Mouse (Mus musculus): ENCODE measurements at regions not wholly inside any gene's neighbourhood (a gene's known extent, or its start where the extent isn't known, plus 50 kb on each side); places are given as distances from the start of the nearest gene placed in this dataset.

GRCm38 (mm10) chr15:92840035-92840434, 434.9 kb downstream of the Gxylt1 start:
- TF ChIP-seq CTCF (IDR thresholded peaks at IDR 0.05; ENCODE audit: borderline replicate concordance, control insufficient read depth, extremely low read depth, insufficient read depth, low read length, poor library complexity): no peak
- no peak for TF ChIP-seq POLR2A (IDR thresholded peaks at IDR 0.05; ENCODE audit: control insufficient read depth, extremely low read depth, insufficient read depth, low read length, poor library complexity)
- Histone ChIP-seq H3K4me3 (ENCODE audit: control insufficient read depth, insufficient read depth, low read length) (no peak overlapping the region), H3K27me3 (ENCODE audit: control insufficient read depth, insufficient read depth, low read length) (no peaks in the 10 kb centered on the region), H3K4me1 (replicated peaks; ENCODE audit: control insufficient read depth, insufficient read depth, low read length) (no peaks in the 10 kb centered on the region), H3K36me3 (ENCODE audit: control insufficient read depth, insufficient read depth, low read length) (no peaks in the 10 kb centered on the region), H3K27ac (ENCODE audit: control insufficient read depth, insufficient read depth, low read length) (no peak overlapping the region)
- no peak for DNase-seq
- 83% methylated on average over 5 of the region's 5 CpGs for WGBS

DNA sequence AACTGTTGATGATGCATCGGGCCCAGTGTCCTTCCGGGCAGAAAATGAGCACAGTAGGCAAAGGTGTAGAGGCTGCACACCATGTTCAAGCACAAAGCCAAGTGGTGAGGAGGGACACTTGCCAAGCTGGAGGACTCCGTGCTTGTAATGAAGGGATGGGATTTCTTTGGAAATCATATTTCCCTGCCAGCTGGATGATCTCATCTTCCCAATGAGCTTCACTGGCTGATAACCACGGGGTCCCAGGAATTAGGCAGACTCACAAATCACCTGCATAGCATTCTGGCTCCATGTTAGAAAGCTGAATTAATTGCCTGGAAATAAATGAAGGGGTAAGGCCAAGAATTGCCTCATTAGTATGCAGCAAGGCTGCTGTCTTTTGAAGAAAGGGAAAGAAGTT, 435.4 kb downstream of the Gxylt1 start:
- H3K4me1 ChIP-seq (replicated peaks; ENCODE audit: control insufficient read depth, insufficient read depth, low read length): no peaks in the 10 kb centered on the region
- no peak for DNase-seq
- no peak overlapping the region for H3K4me3 ChIP-seq (ENCODE audit: control insufficient read depth, insufficient read depth, low read length)
- 81% methylated on average over 4 of the region's 4 CpGs for WGBS
- TF ChIP-seq CTCF (IDR thresholded peaks at IDR 0.05; ENCODE audit: borderline replicate concordance, control insufficient read depth, extremely low read depth, insufficient read depth, low read length, poor library complexity): no peak
- no peak for TF ChIP-seq POLR2A (IDR thresholded peaks at IDR 0.05; ENCODE audit: control insufficient read depth, extremely low read depth, insufficient read depth, low read length, poor library complexity)
- no peak overlapping the region for H3K27ac ChIP-seq (ENCODE audit: control insufficient read depth, insufficient read depth, low read length)
- no peaks in the 10 kb centered on the region for H3K27me3 ChIP-seq (ENCODE audit: control insufficient read depth, insufficient read depth, low read length)
- H3K36me3 ChIP-seq (ENCODE audit: control insufficient read depth, insufficient read depth, low read length): no peaks in the 10 kb centered on the region

DNA sequence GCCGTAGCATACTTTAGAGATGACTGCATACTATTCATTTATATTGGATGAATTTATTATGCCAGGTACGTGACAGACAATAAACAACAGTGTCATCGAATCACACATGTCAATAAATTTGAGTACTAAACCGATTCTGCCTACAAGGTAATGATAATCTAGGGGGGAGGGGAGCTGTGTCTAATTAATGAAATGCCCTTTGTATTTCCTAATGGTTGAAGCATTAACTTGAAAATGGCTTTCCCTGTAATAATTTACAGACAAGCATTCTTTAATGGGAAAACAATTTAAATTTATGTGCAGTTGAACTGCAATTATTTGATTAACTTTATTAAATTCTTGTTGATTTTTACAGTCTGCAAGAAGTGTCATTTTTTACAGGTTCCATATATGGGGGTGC, 429.5 kb downstream of the Pdzrn4 start:
- DNase-seq: no peak
- Histone ChIP-seq H3K4me3 (ENCODE audit: control insufficient read depth, insufficient read depth, low read length) (no peak overlapping the region), H3K27ac (ENCODE audit: control insufficient read depth, insufficient read depth, low read length) (no peak overlapping the region), H3K36me3 (ENCODE audit: control insufficient read depth, insufficient read depth, low read length) (no peaks in the 10 kb centered on the region), H3K4me1 (replicated peaks; ENCODE audit: control insufficient read depth, insufficient read depth, low read length) (no peaks in the 10 kb centered on the region), H3K27me3 (ENCODE audit: control insufficient read depth, insufficient read depth, low read length) (no peaks in the 10 kb centered on the region)
- 91% methylated on average over 4 of the region's 4 CpGs for WGBS
- no peak for TF ChIP-seq CTCF (IDR thresholded peaks at IDR 0.05; ENCODE audit: borderline replicate concordance, control insufficient read depth, extremely low read depth, insufficient read depth, low read length, poor library complexity)
- TF ChIP-seq POLR2A (IDR thresholded peaks at IDR 0.05; ENCODE audit: control insufficient read depth, extremely low read depth, insufficient read depth, low read length, poor library complexity): no peak

Data from thymus, adult 2 months (tissue).